Mouse (Mus musculus): ENCODE data around the gene Vmo1.

Gene Vmo1

DNA sequence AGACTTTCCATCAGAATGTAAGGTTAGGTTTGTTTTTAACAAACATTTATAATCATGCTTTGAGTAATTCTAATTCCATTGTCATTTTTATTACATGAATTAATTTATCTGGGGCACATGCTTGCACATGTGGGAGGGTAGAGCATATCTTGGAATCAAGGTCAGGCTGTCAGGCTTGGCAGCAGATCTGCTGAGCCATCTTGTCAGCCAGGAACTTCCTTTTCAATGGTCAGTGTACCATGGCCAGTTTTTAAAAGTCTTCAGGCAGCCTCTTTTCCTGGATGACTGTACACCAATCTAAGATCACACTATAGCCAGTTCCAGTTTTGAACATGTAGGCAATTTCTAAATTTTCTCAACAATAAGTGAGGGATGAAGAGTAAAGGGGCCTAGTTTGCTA is 41.7 kb downstream of the Vmo1 start:
- no peak for DNase-seq (ENCODE audit: low spot score in 2 of 2)

GRCm38 (mm10) chr11:70469764-70470163 is 44.7 kb downstream of the Vmo1 start:
- no peak for DNase-seq (ENCODE audit: low spot score in 2 of 2)

GRCm38 (mm10) chr11:70467902-70468619 is 46.4 kb downstream of the Vmo1 start:
- no peak for DNase-seq (ENCODE audit: low spot score in 2 of 2)

DNA sequence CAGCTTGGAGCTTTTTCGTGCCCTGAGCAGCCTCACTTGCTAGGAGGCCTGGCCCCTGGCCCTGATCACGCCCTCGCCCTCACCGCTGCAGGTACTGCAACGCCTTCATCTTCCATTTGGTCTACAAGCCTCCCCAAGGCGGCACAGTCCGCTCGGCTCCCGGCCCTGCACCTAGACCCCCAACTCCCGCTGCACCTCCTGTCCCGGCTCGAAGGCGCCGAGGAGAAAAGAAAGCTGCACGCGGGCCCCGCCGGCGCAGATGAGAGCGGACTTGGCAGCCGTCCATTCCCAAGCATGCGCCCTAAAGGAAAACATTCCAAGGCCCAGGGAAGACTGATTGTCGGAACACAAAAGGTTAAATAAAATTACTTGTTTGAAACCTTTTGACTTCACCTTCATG is 48.6 kb downstream of the Vmo1 start:
- no peak for DNase-seq (ENCODE audit: low spot score in 2 of 2)

DNA sequence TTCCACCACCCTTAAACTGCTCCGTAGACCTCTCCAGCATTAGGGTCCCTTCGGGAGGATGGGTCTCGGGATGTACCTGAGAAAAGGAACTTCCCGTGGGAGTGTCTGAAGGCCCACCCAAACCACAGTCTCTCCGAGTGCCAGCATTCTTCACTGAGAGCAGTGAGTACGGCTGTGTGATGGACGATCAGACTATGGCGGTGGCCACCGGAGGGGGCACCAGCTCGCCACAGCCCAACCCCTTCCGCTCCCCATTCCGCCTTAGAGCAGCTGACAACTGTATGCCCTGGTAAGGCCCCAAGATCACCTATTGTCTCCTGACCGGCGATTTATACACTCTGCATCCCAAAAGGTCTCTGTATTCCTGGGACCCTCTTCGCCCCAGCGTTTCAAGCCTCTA is 49.2 kb downstream of the Vmo1 start:
- DNase-seq (ENCODE audit: low spot score in 2 of 2): no peak

DNA sequence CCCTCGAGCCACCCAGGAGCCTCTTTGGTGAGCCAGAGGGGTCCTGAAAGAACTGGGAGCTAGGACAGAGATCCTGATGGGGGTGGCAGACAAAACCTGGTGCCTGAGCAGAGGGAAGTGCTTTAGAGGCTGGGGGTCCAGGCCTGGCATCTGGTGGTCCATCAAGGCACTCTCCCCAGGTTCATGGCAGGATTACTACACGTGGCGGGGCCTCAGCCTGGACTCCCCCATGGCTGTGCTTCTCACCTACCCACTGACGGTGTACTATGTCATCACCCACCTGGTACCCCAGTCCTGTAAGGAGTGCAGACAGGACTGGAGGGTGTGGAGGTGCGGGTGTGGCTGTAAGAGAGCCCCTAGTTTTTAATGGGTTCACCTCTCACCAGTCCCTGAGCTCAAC is 50.4 kb downstream of the Vmo1 start:
- DNase-seq (ENCODE audit: low spot score in 2 of 2): no peak

Data from frontal cortex, postnatal 36 days (tissue).